16 mouse cellular contexts compared by ENCODE assay signal in genomic region chrX:103405021-103405420, GRCm38 (mm10). TPM values are rescaled to one million over a fixed set of nuclear protein-coding genes. Genes with fewer than 3 reads are reported as not detected.
DNase-seq lines count a peak whose midpoint lies in the region; ATAC-seq and TF ChIP-seq lines count a peak whose summit lies in the region.
"Had no signal": no experiment of that assay in that cellular context is flagged by ENCODE, and none has a peak within 500 bp of the region (broad histone marks: within the 10 kb centered on the region; RNA-seq: fewer than 3 reads in every experiment).

No protein-coding gene starts in this region.

- no peak for TF ChIP-seq CTCF in intestine, postnatal 0 days (IDR thresholded peaks at IDR 0.05; ENCODE audit: low read depth)

- H3K4me1 ChIP-seq in kidney, embryonic 15.5 days: no peaks in the 10 kb centered on the region
- H3K4me1 ChIP-seq in kidney, embryonic 14.5 days (ENCODE audit: control insufficient read depth, insufficient read depth, low read length): no peaks in the 10 kb centered on the region
- no peaks in the 10 kb centered on the region for H3K4me1 ChIP-seq in intestine, postnatal 0 days (replicated peaks; ENCODE audit: control insufficient read depth, insufficient read depth, low read length)
- H3K4me1 ChIP-seq: embryonic facial prominence, embryonic 12.5 days; liver, embryonic 15.5 days had no signal

- H3K9me3 ChIP-seq in kidney, embryonic 15.5 days (replicated peaks): no peaks in the 10 kb centered on the region
- H3K9me3 ChIP-seq in kidney, embryonic 14.5 days (ENCODE audit: control insufficient read depth, low read length): no peaks in the 10 kb centered on the region
- no peaks in the 10 kb centered on the region for H3K9me3 ChIP-seq in intestine, postnatal 0 days (ENCODE audit: control insufficient read depth)
- H3K9me3 ChIP-seq: embryonic facial prominence, embryonic 12.5 days; G1E; liver, embryonic 15.5 days had no signal

- no peak overlapping the region for H3K9ac ChIP-seq in kidney, embryonic 15.5 days
- H3K9ac ChIP-seq in kidney, embryonic 14.5 days (ENCODE audit: low read depth, low read length): no peak overlapping the region
- no peak overlapping the region for H3K9ac ChIP-seq in intestine, postnatal 0 days (ENCODE audit: low read depth, low read length)
- H3K9ac ChIP-seq: embryonic facial prominence, embryonic 12.5 days; liver, embryonic 15.5 days had no signal

- no peak overlapping the region for H3K27ac ChIP-seq in kidney, embryonic 15.5 days
- H3K27ac ChIP-seq in kidney, embryonic 14.5 days (ENCODE audit: low read depth, low read length): no peak overlapping the region
- no peak overlapping the region for H3K27ac ChIP-seq in intestine, postnatal 0 days (ENCODE audit: low read depth, low read length)
- H3K27ac ChIP-seq: embryonic facial prominence, embryonic 12.5 days; liver, embryonic 15.5 days had no signal

- DNase-seq in thymus, postnatal 4 days: peak; percentile 6
- no peak for DNase-seq in thymus, postnatal 10 days (ENCODE audit: low spot score in 2 of 2)
- DNase-seq in adrenal gland, postnatal 4 days (ENCODE audit: low spot score in 2 of 2): no peak
- DNase-seq in right cerebral cortex, adult 2 months (ENCODE audit: low spot score in 2 of 2): no peak
- DNase-seq: heart, postnatal 10 days; kidney, adult 2 months; layer of hippocampus, postnatal 36 days; right cerebral cortex, postnatal 4 days had no signal

- 48% methylated on average over 13 of the region's 13 CpGs for WGBS in kidney, embryonic 15.5 days
- 47% methylated on average over 13 of the region's 13 CpGs for WGBS in kidney, embryonic 14.5 days
- WGBS in intestine, postnatal 0 days: 45% methylated on average over 13 of the region's 13 CpGs

- H3K4me2 ChIP-seq in kidney, embryonic 15.5 days: 0 out of 2 replicates have a peak overlapping the region, but pooled peaks have one; percentile 12
- no peak overlapping the region for H3K4me2 ChIP-seq in kidney, embryonic 14.5 days (replicated peaks; ENCODE audit: low read depth, low read length)
- no peak overlapping the region for H3K4me2 ChIP-seq in intestine, postnatal 0 days (replicated peaks; ENCODE audit: low read depth)
- H3K4me2 ChIP-seq: embryonic facial prominence, embryonic 12.5 days; liver, embryonic 15.5 days had no signal

- peaks cover 25% of the 10 kb centered on the region for H3K27me3 ChIP-seq in kidney, embryonic 15.5 days
- H3K27me3 ChIP-seq in kidney, embryonic 14.5 days (ENCODE audit: control insufficient read depth, insufficient read depth, low read length): no peaks in the 10 kb centered on the region
- no peaks in the 10 kb centered on the region for H3K27me3 ChIP-seq in intestine, postnatal 0 days (replicated peaks; ENCODE audit: control insufficient read depth, insufficient read depth, low read length)

- no peaks in the 10 kb centered on the region for H3K36me3 ChIP-seq in kidney, embryonic 15.5 days
- no peaks in the 10 kb centered on the region for H3K36me3 ChIP-seq in kidney, embryonic 14.5 days (ENCODE audit: control insufficient read depth, insufficient read depth, low read length)
- H3K36me3 ChIP-seq in intestine, postnatal 0 days (ENCODE audit: control insufficient read depth, insufficient read depth): no peaks in the 10 kb centered on the region
- H3K36me3 ChIP-seq: embryonic facial prominence, embryonic 12.5 days; G1E; liver, embryonic 15.5 days had no signal

- H3K4me3 ChIP-seq in kidney, embryonic 15.5 days (replicated peaks): no peak overlapping the region
- no peak overlapping the region for H3K4me3 ChIP-seq in kidney, embryonic 14.5 days (ENCODE audit: low read length)
- H3K4me3 ChIP-seq in intestine, postnatal 0 days (ENCODE audit: low read depth, low read length): no peak overlapping the region
- H3K4me3 ChIP-seq: embryonic facial prominence, embryonic 12.5 days; liver, embryonic 15.5 days had no signal

- ATAC-seq in kidney, embryonic 15.5 days (replicated peaks; ENCODE audit: low FRiP score): no peak
- ATAC-seq in kidney, embryonic 14.5 days (ENCODE audit: low FRiP score, low TSS enrichment): no peak
- peak; percentile 69 for ATAC-seq in intestine, postnatal 0 days

RNA-seq across cellular contexts. Expression of gene Tsx, which starts 9.2 kb away (rescaled TPM):
- polyA plus RNA-seq in kidney, embryonic 15.5 days (2015; fragmentation: Nextera tagmentation; extraction: Ambion mirVana): 0.21 and 0.26 TPM in 2 replicates
- polyA plus RNA-seq in kidney, embryonic 14.5 days (2014; fragmentation: Nextera tagmentation; extraction: Ambion mirVana): 0.24 TPM in 1 of 2 replicates, not detected in the other
- 0.25 and 0.58 TPM in 2 replicates for polyA plus RNA-seq in intestine, postnatal 0 days (2015; fragmentation: Nextera tagmentation; extraction: Ambion mirVana)
- under 1 TPM in 1 of 2 experiments, not detected in 1; 0.54 TPM for total RNA-seq in adrenal gland, postnatal 4 days (2021)
- total RNA-seq: adrenal gland, postnatal 36 days; G1E; gastrocnemius, adult 18-20 months; heart, postnatal 10 days had no signal
- polyA plus RNA-seq: embryonic facial prominence, embryonic 12.5 days; G1E; liver, embryonic 15.5 days had no signal

RNA-seq across cellular contexts. Expression of gene Gm26992, which starts 16.8 kb away (rescaled TPM):
- polyA plus RNA-seq in kidney, embryonic 15.5 days (2015; fragmentation: Nextera tagmentation; extraction: Ambion mirVana): not detected in 2 replicates
- not detected in 2 replicates for polyA plus RNA-seq in kidney, embryonic 14.5 days (2014; fragmentation: Nextera tagmentation; extraction: Ambion mirVana)
- polyA plus RNA-seq in intestine, postnatal 0 days (2015; fragmentation: Nextera tagmentation; extraction: Ambion mirVana): not detected in 2 replicates
- not detected for total RNA-seq in adrenal gland, postnatal 4 days (2021)
- total RNA-seq: adrenal gland, postnatal 36 days; gastrocnemius, adult 18-20 months; heart, postnatal 10 days; layer of hippocampus, postnatal 36 days had no signal
- polyA plus RNA-seq: embryonic facial prominence, embryonic 12.5 days; G1E; kidney, adult 2 months; liver, embryonic 15.5 days had no signal

RNA-seq across cellular contexts. Expression of gene Chic1, which starts 48.7 kb away (rescaled TPM):
- 3.2 and 3.8 TPM in 2 replicates for polyA plus RNA-seq in kidney, embryonic 15.5 days (2015; fragmentation: Nextera tagmentation; extraction: Ambion mirVana)
- polyA plus RNA-seq in kidney, embryonic 14.5 days (2014; fragmentation: Nextera tagmentation; extraction: Ambion mirVana): 3.8 and 4.8 TPM in 2 replicates
- polyA plus RNA-seq in intestine, postnatal 0 days (2015; fragmentation: Nextera tagmentation; extraction: Ambion mirVana): 2.0 and 2.3 TPM in 2 replicates
- 1 to 10 TPM; 6.7 to 7.3 TPM for total RNA-seq in adrenal gland, postnatal 4 days (2021)
- polyA plus RNA-seq: G1E had no signal
